Mouse (Mus musculus) ES-E14 (cell line): ENCODE measurements around the gene Snx8. TPM values are rescaled to one million over a fixed set of nuclear protein-coding genes. Genes with fewer than 3 reads are reported as not detected.
"Not testable (repeated sequence)": the region's sequence is repeated elsewhere in the genome, so short reads cannot be mapped to it uniquely, and the experiment has no call there.

ENCODE experiments used
- DNase-seq: peaks from one replicate; pipeline ENCODE4 v3.0.0-alpha.2; 2013; ENCODE audit warnings: low read depth, low spot score
- H3K27ac ChIP-seq: 2 replicates; pipeline ENCODE4 v1.5.1; 2012; ENCODE audit warnings: low read depth, mild to moderate bottlenecking, low read length, moderate library complexity, mixed read lengths; ENCODE audit not compliant: poor library complexity, insufficient read depth, severe bottlenecking
- H3K36me3 ChIP-seq: 2 replicates; pipeline ENCODE4 v1.6.1; 2012; ENCODE audit warnings: mild to moderate bottlenecking, low read length, moderate library complexity, mixed read lengths; ENCODE audit not compliant: control insufficient read depth, poor library complexity, insufficient read depth, severe bottlenecking
- H3K4me1 ChIP-seq, 2 experiments: fragments of 150-350 bp in 1 of 2; sonication (generic) in 1 of 2; 2 replicates each; pipeline ENCODE4 v1.6.1; 2012; ENCODE audit warnings: low read length in 2 of 2, mild to moderate bottlenecking in 1 of 2, mixed read lengths in 1 of 2; ENCODE audit not compliant: control insufficient read depth in 2 of 2, insufficient read depth in 2 of 2, poor library complexity in 1 of 2
- H3K4me3 ChIP-seq, 2 experiments: fragments of 150-350 bp in 1 of 2; sonication (generic) in 1 of 2; 2 replicates each; pipeline ENCODE4 v1.5.1; 2012; ENCODE audit warnings: low read length in 2 of 2, low read depth in 1 of 2, mild to moderate bottlenecking in 1 of 2, mixed read lengths in 1 of 2; ENCODE audit not compliant: insufficient read depth in 1 of 2, poor library complexity in 1 of 2, severe bottlenecking in 1 of 2
- H3K9ac ChIP-seq: 2 replicates; pipeline ENCODE4 v1.6.1; 2012; ENCODE audit warnings: low read depth, mild to moderate bottlenecking, low read length, mixed read lengths; ENCODE audit not compliant: poor library complexity, insufficient read depth, severe bottlenecking
- H3K9me3 ChIP-seq: fragments of 150-350 bp; sonication (generic); 2 replicates; pipeline ENCODE4 v1.6.1; 2012; ENCODE audit warnings: low read depth, mild to moderate bottlenecking, low read length; ENCODE audit not compliant: control insufficient read depth, insufficient read depth
- CHD2 ChIP-seq: IDR thresholded peaks from 2 replicates; pipeline ENCODE4 v1.6.1; 2014; ENCODE audit warnings: mild to moderate bottlenecking, low read depth, low read length, inconsistent platforms
- HCFC1 ChIP-seq: IDR thresholded peaks from 2 replicates; pipeline ENCODE4 v1.6.1; 2012; ENCODE audit warnings: low read length, inconsistent platforms, borderline replicate concordance; ENCODE audit not compliant: insufficient read depth
- MAFK ChIP-seq: IDR thresholded peaks from 2 replicates; pipeline ENCODE4 v1.6.1; 2014; ENCODE audit warnings: mild to moderate bottlenecking, low read depth, low read length, inconsistent platforms; ENCODE audit not compliant: insufficient read depth
- ZC3H11A ChIP-seq: IDR thresholded peaks from 2 replicates; pipeline ENCODE4 v1.6.1; 2012; ENCODE audit warnings: low read depth, mild to moderate bottlenecking, inconsistent platforms, low read length, borderline replicate concordance
- ZNF384 ChIP-seq: IDR thresholded peaks from 2 replicates; pipeline ENCODE4 v1.6.1; 2012; ENCODE audit warnings: low read depth, low read length, inconsistent platforms
- in situ Hi-C, 2 experiments: fragments of 600-800 bp; cut with MboI; formaldehyde crosslinking; loops; one replicate each; pipeline ENCODE4 v1.15.1; 2025; ENCODE audit warnings: low sequenced_read_pairs in 2 of 2, inconsistent platforms in 1 of 2; ENCODE audit not compliant: unreplicated experiment in 2 of 2
- total RNA-seq: library from RNA; depleted of rRNA; stranded (reverse); fragments of 300-350 nt; gene quantifications from 2 replicates; pipeline ENCODE4 v1.2.3, GENCODE M21; 2012

Snx8 gene
- total RNA-seq, 1 experiment, result 27.9 TPM

DNA sequence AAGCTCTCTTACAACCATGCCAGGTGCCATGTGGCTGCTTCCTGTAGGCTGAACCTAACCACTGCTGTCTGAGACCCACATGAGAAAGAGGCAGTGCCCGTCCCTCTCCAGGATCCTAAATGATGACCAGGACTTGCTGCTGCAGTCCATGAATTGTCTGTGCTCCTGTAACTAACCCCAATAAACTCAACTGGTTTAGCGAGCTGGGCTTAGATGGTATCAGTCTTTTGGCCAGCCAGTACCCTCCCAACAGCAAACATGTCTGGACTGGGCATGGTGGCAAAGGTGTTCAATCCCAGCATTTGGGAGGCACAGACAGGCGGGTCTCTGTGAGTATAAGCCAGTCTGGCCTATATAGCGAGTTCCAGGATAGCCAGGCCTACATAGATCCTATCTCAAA lies 20.1 kb downstream of the Snx8 start:
- Histone ChIP-seq H3K9me3 (no peaks in the 10 kb centered on the region), H3K27ac (no peak overlapping the region), H3K4me3 (no peak overlapping the region), H3K4me1 (peaks cover 3 to 14% of the 10 kb centered on the region in 2 experiments; a peak in 2 of 4 replicates), H3K9ac (no peak overlapping the region), H3K36me3 (no peaks in the 10 kb centered on the region)
- in situ Hi-C loops, result no loop called here
- no peak for TF ChIP-seq CHD2
- no peak for TF ChIP-seq MAFK
- no peak for TF ChIP-seq ZC3H11A
- TF ChIP-seq ZNF384, result no peak
- TF ChIP-seq HCFC1, result no peak
- DNase-seq, result no peak

DNA sequence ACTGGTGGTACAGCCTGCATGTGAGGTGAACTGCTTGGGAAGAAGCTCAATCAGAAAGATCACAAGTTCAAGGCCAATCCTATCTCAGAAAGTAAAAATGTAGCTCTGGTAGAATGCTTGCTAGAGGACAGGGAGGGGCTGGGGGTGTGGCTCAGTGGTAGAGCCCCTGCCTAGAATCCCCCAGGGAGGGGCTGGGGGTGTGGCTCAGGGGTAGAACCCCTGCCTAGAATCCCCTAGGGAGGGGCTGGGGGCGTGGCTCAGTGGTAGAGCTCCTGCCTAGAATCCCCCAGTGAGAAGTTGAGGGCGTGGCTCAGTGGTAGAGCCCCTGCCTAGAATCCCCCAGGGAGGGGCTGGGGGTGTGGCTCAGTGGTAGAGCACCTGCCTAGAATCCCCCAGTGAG lies 20.9 kb downstream of the Snx8 start:
- H3K4me3 ChIP-seq, H3K9me3 ChIP-seq, in situ Hi-C loops, H3K27ac ChIP-seq, DNase-seq, H3K36me3 ChIP-seq, H3K9ac ChIP-seq: not testable (repeated sequence)
- peaks cover 3 to 14% of the 10 kb centered on the region in 2 experiments; a peak in 2 of 4 replicates for H3K4me1 ChIP-seq

DNA sequence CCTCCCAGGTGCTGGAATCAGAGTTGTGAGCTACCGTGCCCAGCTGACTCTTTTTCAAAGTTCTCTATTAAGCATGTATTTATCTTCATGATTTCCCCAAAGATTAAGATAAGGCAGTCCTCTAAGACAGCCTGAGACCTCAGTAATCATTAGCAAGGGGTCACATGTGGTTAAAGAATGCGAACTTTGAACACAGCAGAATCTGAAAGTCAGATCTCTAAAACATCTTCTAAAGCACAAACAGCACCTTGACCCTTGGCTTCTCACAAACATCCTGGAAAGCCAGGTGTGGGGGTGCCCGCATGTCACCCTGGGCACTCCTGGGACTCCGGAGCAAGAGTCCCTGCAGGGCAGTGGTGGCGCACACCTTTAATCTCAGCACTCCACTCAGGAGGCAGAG lies 24.6 kb downstream of the Snx8 start:
- no peak for DNase-seq
- TF ChIP-seq CHD2, result no peak
- no peak for TF ChIP-seq HCFC1
- TF ChIP-seq ZNF384, result no peak
- no peak for TF ChIP-seq MAFK
- TF ChIP-seq ZC3H11A, result no peak
- in situ Hi-C loops, result no loop called here
- Histone ChIP-seq H3K27ac (no peak overlapping the region), H3K36me3 (no peaks in the 10 kb centered on the region; the same call in 1 of the 2 replicates), H3K9me3 (no peaks in the 10 kb centered on the region), H3K4me3 (no peak overlapping the region), H3K9ac (no peak overlapping the region), H3K4me1 (peaks cover 3 to 22% of the 10 kb centered on the region in 2 experiments; a peak in 2 of 4 replicates)

DNA sequence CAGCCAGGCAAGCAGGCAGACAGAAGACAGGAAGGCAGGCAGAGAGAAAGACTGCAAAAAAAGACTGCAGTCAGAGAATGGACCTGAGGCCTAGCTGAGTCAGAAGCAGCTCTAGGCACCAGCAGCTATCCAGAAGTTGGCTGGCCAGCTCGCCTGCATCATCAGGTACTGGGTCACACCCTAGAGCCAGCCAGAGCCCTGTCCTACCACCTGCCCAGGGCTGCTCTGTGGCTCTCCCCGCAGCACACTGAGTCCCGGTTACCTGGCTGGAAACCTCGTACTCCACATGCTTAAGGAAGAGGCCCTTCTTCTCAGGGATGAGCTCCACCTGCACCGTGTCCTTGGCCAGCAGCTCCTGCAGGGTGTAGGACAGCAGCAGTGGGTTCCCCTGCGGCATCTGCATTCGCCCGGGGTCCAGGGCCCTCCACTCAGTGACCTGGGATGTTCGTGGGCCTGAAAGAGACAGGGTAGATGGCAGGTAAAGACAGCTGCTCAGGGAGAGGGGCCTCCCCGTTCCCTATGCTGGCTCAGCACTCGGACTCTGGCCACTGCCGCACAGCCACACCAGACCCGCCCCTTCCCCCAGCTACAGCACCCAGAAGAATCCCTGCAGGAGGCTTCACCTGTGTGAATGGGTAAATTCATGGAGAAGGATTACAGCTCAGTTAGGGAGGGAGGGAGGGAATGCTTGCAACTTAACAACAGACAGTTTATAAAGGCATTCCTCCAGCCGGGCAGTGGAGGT lies 29.0 kb downstream of the Snx8 start:
- H3K27ac ChIP-seq, result no peak overlapping the region
- in situ Hi-C loops, result no loop called here
- H3K36me3 ChIP-seq, result peaks cover 21% of the 10 kb centered on the region

DNA sequence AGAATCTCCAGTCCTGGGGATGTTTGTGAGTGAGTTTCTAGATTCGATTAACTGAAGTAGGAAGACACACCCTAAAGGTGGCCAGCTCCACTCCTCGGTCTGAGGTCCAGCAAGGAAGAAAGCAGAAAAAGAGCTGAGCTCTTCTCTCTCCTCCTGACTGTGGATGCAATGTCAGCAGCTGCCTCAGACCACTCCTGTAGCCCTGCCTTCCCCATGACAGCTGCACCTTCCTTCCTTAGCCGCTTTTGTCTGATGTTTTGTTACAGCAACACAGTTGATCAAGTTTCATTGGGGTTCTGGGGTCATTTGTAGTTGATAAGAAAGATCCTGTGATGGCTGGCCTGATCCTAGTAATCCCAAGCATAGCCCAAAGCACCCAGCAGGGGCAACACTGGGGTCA lies 31.6 kb downstream of the Snx8 start:
- Histone ChIP-seq H3K9me3 (no peaks in the 10 kb centered on the region), H3K9ac (no peak overlapping the region), H3K4me1 (peaks cover 0 to 19% of the 10 kb centered on the region in 2 experiments; a peak in 2 of 4 replicates), H3K27ac (no peak overlapping the region), H3K36me3 (peaks cover 42% of the 10 kb centered on the region), H3K4me3 (no peak overlapping the region)
- no peak for TF ChIP-seq MAFK
- TF ChIP-seq ZNF384, result no peak
- TF ChIP-seq ZC3H11A, result no peak
- no peak for TF ChIP-seq HCFC1
- TF ChIP-seq CHD2, result no peak
- in situ Hi-C loops, result no loop called here
- no peak for DNase-seq

More for the DNA sequence above, 29.0 kb downstream of the Snx8 start:
- H3K4me1 ChIP-seq, result peaks cover 0 to 19% of the 10 kb centered on the region in 2 experiments; a peak in 2 of 4 replicates
- H3K4me3 ChIP-seq, result no peak overlapping the region
- no peak overlapping the region for H3K9ac ChIP-seq
- no peaks in the 10 kb centered on the region for H3K9me3 ChIP-seq
- DNase-seq, result no peak
- TF ChIP-seq MAFK (no peak), ZC3H11A (no peak), CHD2 (no peak), ZNF384 (no peak), HCFC1 (no peak)
